Mouse (Mus musculus): ENCODE results near the gene Man1c1.

The Man1c1 gene

GRCm38 (mm10) chr4:134638111-134638550, 66.0 kb downstream of the Man1c1 start:
- DNase-seq (ENCODE audit: inconsistent ontology term) = no peak

GRCm38 (mm10) chr4:134636406-134636805, 67.7 kb downstream of the Man1c1 start:
- no peak for DNase-seq (ENCODE audit: inconsistent ontology term)

- DNase-seq (ENCODE audit: inconsistent ontology term) = peak; percentile 32
Measured at GRCm38 (mm10) chr4:134634001-134634400, 70.1 kb downstream of the Man1c1 start.

- DNase-seq (ENCODE audit: inconsistent ontology term) = peak; percentile 84
Measured at GRCm38 (mm10) chr4:134632131-134632711, 71.9 kb downstream of the Man1c1 start.

- DNase-seq (ENCODE audit: inconsistent ontology term) = peak; percentile 95
Measured at GRCm38 (mm10) chr4:134631471-134632130, 72.5 kb downstream of the Man1c1 start.

GRCm38 (mm10) chr4:134628575-134629384, 75.3 kb downstream of the Man1c1 start:
- peak; percentile 36 for DNase-seq (ENCODE audit: inconsistent ontology term)

GRCm38 (mm10) chr4:134628058-134628457, 76.0 kb downstream of the Man1c1 start:
- no peak for DNase-seq (ENCODE audit: inconsistent ontology term)

GRCm38 (mm10) chr4:134626883-134627282, 77.2 kb downstream of the Man1c1 start:
- no peak for DNase-seq (ENCODE audit: inconsistent ontology term)

GRCm38 (mm10) chr4:134626350-134626749, 77.7 kb downstream of the Man1c1 start:
- DNase-seq (ENCODE audit: inconsistent ontology term) = peak; percentile 33

GRCm38 (mm10) chr4:134624109-134624862, 79.8 kb downstream of the Man1c1 start:
- no peak for DNase-seq (ENCODE audit: inconsistent ontology term)

- DNase-seq (ENCODE audit: inconsistent ontology term) = no peak
Measured at GRCm38 (mm10) chr4:134621695-134622094, 82.4 kb downstream of the Man1c1 start.

GRCm38 (mm10) chr4:134620246-134620645, 83.8 kb downstream of the Man1c1 start:
- no peak for DNase-seq (ENCODE audit: inconsistent ontology term)

- no peak for DNase-seq (ENCODE audit: inconsistent ontology term)
Measured at GRCm38 (mm10) chr4:134619489-134619870, 84.6 kb downstream of the Man1c1 start.

- DNase-seq (ENCODE audit: inconsistent ontology term) = no peak
Measured at GRCm38 (mm10) chr4:134618810-134619488, 85.1 kb downstream of the Man1c1 start.

- no peak for DNase-seq (ENCODE audit: inconsistent ontology term)
Measured at GRCm38 (mm10) chr4:134617779-134618178, 86.3 kb downstream of the Man1c1 start.

GRCm38 (mm10) chr4:134615929-134616625, 88.0 kb downstream of the Man1c1 start:
- no peak for DNase-seq (ENCODE audit: inconsistent ontology term)

- peak; percentile 61 for DNase-seq (ENCODE audit: inconsistent ontology term)
Measured at GRCm38 (mm10) chr4:134612070-134612667, 91.9 kb downstream of the Man1c1 start.

GRCm38 (mm10) chr4:134610616-134611015, 93.5 kb downstream of the Man1c1 start:
- no peak for DNase-seq (ENCODE audit: inconsistent ontology term)

- no peak for DNase-seq (ENCODE audit: inconsistent ontology term)
Measured at GRCm38 (mm10) chr4:134607679-134608078, 96.4 kb downstream of the Man1c1 start.

- no peak for DNase-seq (ENCODE audit: inconsistent ontology term)
Measured at GRCm38 (mm10) chr4:134606054-134606453, 98.0 kb downstream of the Man1c1 start.
